Comparison of ENCODE assay signal across 9 mouse cellular contexts in genomic region chr17:46852725-46853124, GRCm38 (mm10). TPM values are rescaled to one million over a fixed set of nuclear protein-coding genes. Genes with fewer than 3 reads are reported as not detected.
A peak's percentile ranks its signal among the peaks of the same experiment; 100 is the strongest.
DNase-seq lines count a peak whose midpoint lies in the region; ATAC-seq lines count a peak whose summit lies in the region.
"Had no signal": no experiment of that assay in that cellular context is flagged by ENCODE, and none has a peak within 500 bp of the region (broad histone marks: within the 10 kb centered on the region; RNA-seq: fewer than 3 reads in every experiment).

No protein-coding gene starts in this region.

- intact Hi-C loops in heart, postnatal 25 days (cut with DNase I), result no loop called here

- no peaks in the 10 kb centered on the region for H3K27me3 ChIP-seq in heart, embryonic 10.5 days (ENCODE audit: insufficient read depth, poor library complexity, severe bottlenecking)
- no peaks in the 10 kb centered on the region for H3K27me3 ChIP-seq in hindbrain, embryonic 11.5 days (ENCODE audit: control insufficient read depth, insufficient read depth, low read length)
- H3K27me3 ChIP-seq in liver, embryonic 12.5 days (replicated peaks), result no peaks in the 10 kb centered on the region

- no peaks in the 10 kb centered on the region for H3K9me3 ChIP-seq in heart, embryonic 10.5 days
- no peaks in the 10 kb centered on the region for H3K9me3 ChIP-seq in hindbrain, embryonic 11.5 days (ENCODE audit: control insufficient read depth, low read length)
- H3K9me3 ChIP-seq in liver, embryonic 12.5 days (replicated peaks), result no peaks in the 10 kb centered on the region

- H3K9ac ChIP-seq in hindbrain, embryonic 11.5 days (ENCODE audit: low read depth, low read length), result no peak overlapping the region
- H3K9ac ChIP-seq in liver, embryonic 12.5 days, result no peak overlapping the region

- H3K4me1 ChIP-seq in heart, embryonic 10.5 days, result peaks cover 36% of the 10 kb centered on the region
- H3K4me1 ChIP-seq in hindbrain, embryonic 11.5 days (replicated peaks; ENCODE audit: control insufficient read depth, insufficient read depth, low read length), result no peaks in the 10 kb centered on the region; the same call in 1 of the 2 replicates
- H3K4me1 ChIP-seq in liver, embryonic 12.5 days, result peaks cover 40% of the 10 kb centered on the region

- DNase-seq in heart, embryonic 10.5 days (ENCODE audit: low spot score), result no peak
- DNase-seq in heart, postnatal 25 days (ENCODE audit: low spot score), result no peak
- DNase-seq in R1 (ENCODE audit: low read depth, low spot score), result peak; percentile 95
- peak; percentile 27 for DNase-seq in hindbrain, embryonic 11.5 days (ENCODE audit: low spot score)
- DNase-seq in skeletal muscle tissue, adult 2 months (ENCODE audit: low read depth, low spot score), result peak; percentile 44
- DNase-seq in right cerebral cortex, postnatal 14 days, result no peak
- DNase-seq in cerebellum, adult 9-11 months, result no peak

- ATAC-seq in hindbrain, embryonic 11.5 days (ENCODE audit: low FRiP score), result no peak
- no peak for ATAC-seq in liver, embryonic 12.5 days

- WGBS in heart, embryonic 10.5 days, result 32% methylated on average over 6 of the region's 6 CpGs
- WGBS in hindbrain, embryonic 11.5 days, result 41% methylated on average over 6 of the region's 6 CpGs
- 48% methylated on average over 6 of the region's 6 CpGs for WGBS in liver, embryonic 12.5 days (ENCODE audit: insufficient replicate concordance)

- H3K27ac ChIP-seq in heart, embryonic 10.5 days, result no peak overlapping the region
- no peak overlapping the region for H3K27ac ChIP-seq in hindbrain, embryonic 11.5 days (ENCODE audit: low read depth, low read length)
- H3K27ac ChIP-seq in liver, embryonic 12.5 days, result peak overlapping the region; percentile 42
- H3K27ac ChIP-seq: macrophage had no signal

- H3K4me2 ChIP-seq in hindbrain, embryonic 11.5 days (replicated peaks; ENCODE audit: low read depth, low read length), result no peak overlapping the region
- no peak overlapping the region for H3K4me2 ChIP-seq in liver, embryonic 12.5 days

- 0 out of 2 replicates have a peak overlapping the region, but pooled peaks have one; percentile 13 for H3K4me3 ChIP-seq in heart, embryonic 10.5 days
- no peak overlapping the region for H3K4me3 ChIP-seq in hindbrain, embryonic 11.5 days (ENCODE audit: low read depth, low read length)
- no peak overlapping the region for H3K4me3 ChIP-seq in liver, embryonic 12.5 days

- no peaks in the 10 kb centered on the region; the same call in 1 of the 2 replicates for H3K36me3 ChIP-seq in heart, embryonic 10.5 days
- no peaks in the 10 kb centered on the region for H3K36me3 ChIP-seq in hindbrain, embryonic 11.5 days (ENCODE audit: control insufficient read depth, insufficient read depth, low read length)
- H3K36me3 ChIP-seq in liver, embryonic 12.5 days, result 0 out of 2 replicates have a peak, but pooled peaks cover 5% of the 10 kb centered on the region

RNA-seq across cellular contexts. Expression of gene Bicral, which starts 5.6 kb away (rescaled TPM):
- polyA plus RNA-seq in heart, embryonic 10.5 days (2016; fragmentation: Nextera tagmentation; extraction: Ambion mirVana), result 3.3 and 3.4 TPM in 2 replicates
- total RNA-seq in heart, postnatal 25 days (2021), result 10 to 100 TPM; 15.0 to 16.7 TPM
- polyA plus RNA-seq in hindbrain, embryonic 11.5 days (2014; fragmentation: Nextera tagmentation; extraction: Ambion mirVana), result 5.5 and 7.1 TPM in 2 replicates
- 4.8 and 5.2 TPM in 2 replicates for polyA plus RNA-seq in liver, embryonic 12.5 days (2016; fragmentation: Nextera tagmentation; extraction: Ambion mirVana)

RNA-seq across cellular contexts. Expression of gene Tbcc, which starts 37.8 kb away (rescaled TPM):
- polyA plus RNA-seq in heart, embryonic 10.5 days (2016; fragmentation: Nextera tagmentation; extraction: Ambion mirVana), result 43.8 and 63.2 TPM in 2 replicates
- total RNA-seq in heart, postnatal 25 days (2021), result 10 to 100 TPM; 15.5 to 17.7 TPM
- polyA plus RNA-seq in hindbrain, embryonic 11.5 days (2014; fragmentation: Nextera tagmentation; extraction: Ambion mirVana), result 74.1 and 84.3 TPM in 2 replicates
- polyA plus RNA-seq in liver, embryonic 12.5 days (2016; fragmentation: Nextera tagmentation; extraction: Ambion mirVana), result 34.2 and 36.4 TPM in 2 replicates

RNA-seq across cellular contexts. Expression of gene Prph2, which starts 57.5 kb away (rescaled TPM):
- polyA plus RNA-seq in heart, embryonic 10.5 days (2016; fragmentation: Nextera tagmentation; extraction: Ambion mirVana), result not detected in 2 replicates
- not detected for total RNA-seq in heart, postnatal 25 days (2021)
- polyA plus RNA-seq in hindbrain, embryonic 11.5 days (2014; fragmentation: Nextera tagmentation; extraction: Ambion mirVana), result not detected in 2 replicates
- polyA plus RNA-seq in liver, embryonic 12.5 days (2016; fragmentation: Nextera tagmentation; extraction: Ambion mirVana), result not detected in 2 replicates
- polyA plus RNA-seq: macrophage had no signal

Comparison
In these comparisons a context has a peak if more than half of its experiments do, and no peak if none do; other contexts are left out.
1. DNase-seq: peak in R1 (single experiment), hindbrain, embryonic 11.5 days (single experiment) and skeletal muscle tissue, adult 2 months (single experiment); none in heart, embryonic 10.5 days (single experiment), heart, postnatal 25 days (single experiment), right cerebral cortex, postnatal 14 days (single experiment) and cerebellum, adult 9-11 months (single experiment).